In genomic region chr8:15610217-15610616, GRCm38 (mm10) we compare ENCODE assay signal across 19 mouse cellular contexts.
DNase-seq lines count a peak whose midpoint lies in the region; ATAC-seq lines count a peak whose summit lies in the region.
"Had no signal": no experiment of that assay in that cellular context is flagged by ENCODE, and none has a peak within 500 bp of the region (broad histone marks: within the 10 kb centered on the region; RNA-seq: fewer than 3 reads in every experiment).

No protein-coding gene starts in this region.

- no peak for ATAC-seq in heart, embryonic 13.5 days (ENCODE audit: extremely low read depth, insufficient number of reproducible peaks, low FRiP score, low TSS enrichment)
- peak; percentile 50; the same call in 1 of the 2 replicates for ATAC-seq in midbrain, embryonic 15.5 days (replicated peaks)
- ATAC-seq in midbrain, embryonic 16.5 days = no peak
- ATAC-seq: forebrain, embryonic 13.5 days; inflammation-experienced regulatory T-cells, adult 6 months had no signal

- no peaks in the 10 kb centered on the region for H3K36me3 ChIP-seq in heart, embryonic 13.5 days
- no peaks in the 10 kb centered on the region for H3K36me3 ChIP-seq in midbrain, embryonic 15.5 days (replicated peaks)
- H3K36me3 ChIP-seq in midbrain, embryonic 16.5 days (ENCODE audit: control insufficient read depth, insufficient read depth, low read length) = no peaks in the 10 kb centered on the region
- H3K36me3 ChIP-seq: hindbrain, embryonic 13.5 days; neural tube, embryonic 13.5 days had no signal

- H3K27me3 ChIP-seq in heart, embryonic 13.5 days (replicated peaks) = no peaks in the 10 kb centered on the region
- H3K27me3 ChIP-seq in midbrain, embryonic 15.5 days (replicated peaks) = no peaks in the 10 kb centered on the region
- no peaks in the 10 kb centered on the region for H3K27me3 ChIP-seq in midbrain, embryonic 16.5 days (ENCODE audit: control insufficient read depth, insufficient read depth, low read depth, low read length)
- H3K27me3 ChIP-seq: forebrain, embryonic 13.5 days; hindbrain, embryonic 13.5 days; neural tube, embryonic 13.5 days had no signal

- peaks cover 4% of the 10 kb centered on the region; the same call in 1 of the 2 replicates for H3K4me1 ChIP-seq in heart, embryonic 13.5 days
- H3K4me1 ChIP-seq in midbrain, embryonic 15.5 days = peaks cover 3% of the 10 kb centered on the region; the same call in 1 of the 2 replicates
- peaks cover 3% of the 10 kb centered on the region; the same call in 1 of the 2 replicates for H3K4me1 ChIP-seq in midbrain, embryonic 16.5 days (ENCODE audit: control insufficient read depth, insufficient read depth, low read length)
- H3K4me1 ChIP-seq: forebrain, embryonic 13.5 days; neural tube, embryonic 13.5 days had no signal

- H3K27ac ChIP-seq in heart, embryonic 13.5 days (replicated peaks) = no peak overlapping the region
- H3K27ac ChIP-seq in midbrain, embryonic 15.5 days = no peak overlapping the region
- H3K27ac ChIP-seq in midbrain, embryonic 16.5 days (ENCODE audit: low read length) = no peak overlapping the region
- H3K27ac ChIP-seq: forebrain, embryonic 13.5 days; gastrocnemius, adult 2 months; hindbrain, embryonic 13.5 days; kidney, postnatal 0 days; left cerebral cortex, adult 2 months; neural tube, embryonic 13.5 days had no signal

- DNase-seq in embryo, embryonic 11 days = peak; percentile 14
- no peak for DNase-seq in embryo, embryonic 10.5 days (ENCODE audit: low spot score)
- DNase-seq in heart, adult 11 months = no peak
- DNase-seq in layer of hippocampus, adult 18-20 months (ENCODE audit: low spot score in 2 of 2) = no peak
- DNase-seq: cerebellum, adult 8-10 months; gastrocnemius, adult 2 months; kidney, adult 18-20 months; lung, postnatal 4 days; retina, postnatal 1 day; right cerebral cortex, postnatal 25 days had no signal

- H3K4me2 ChIP-seq in heart, embryonic 13.5 days = peak overlapping the region; percentile 36
- H3K4me2 ChIP-seq in midbrain, embryonic 15.5 days = no peak overlapping the region
- H3K4me2 ChIP-seq in midbrain, embryonic 16.5 days (ENCODE audit: low read length) = no peak overlapping the region
- H3K4me2 ChIP-seq: forebrain, embryonic 13.5 days; hindbrain, embryonic 13.5 days; neural tube, embryonic 13.5 days had no signal

- no peak overlapping the region for H3K4me3 ChIP-seq in heart, embryonic 13.5 days
- H3K4me3 ChIP-seq in midbrain, embryonic 15.5 days = no peak overlapping the region
- H3K4me3 ChIP-seq in midbrain, embryonic 16.5 days (ENCODE audit: low read depth, low read length) = no peak overlapping the region
- H3K4me3 ChIP-seq: forebrain, embryonic 13.5 days; gastrocnemius, adult 2 months; hindbrain, embryonic 13.5 days; left cerebral cortex, adult 2 months; neural tube, embryonic 13.5 days had no signal

- H3K9me3 ChIP-seq in heart, embryonic 13.5 days = no peaks in the 10 kb centered on the region
- no peaks in the 10 kb centered on the region for H3K9me3 ChIP-seq in midbrain, embryonic 15.5 days
- H3K9me3 ChIP-seq in midbrain, embryonic 16.5 days (replicated peaks; ENCODE audit: control insufficient read depth, low read length, poor library complexity, severe bottlenecking) = no peaks in the 10 kb centered on the region
- H3K9me3 ChIP-seq: forebrain, embryonic 13.5 days; hindbrain, embryonic 13.5 days; neural tube, embryonic 13.5 days had no signal

- 44% methylated on average over 8 of the region's 8 CpGs for WGBS in heart, embryonic 13.5 days
- 42% methylated on average over 8 of the region's 8 CpGs for WGBS in midbrain, embryonic 15.5 days
- 33% methylated on average over 8 of the region's 8 CpGs for WGBS in midbrain, embryonic 16.5 days

- H3K9ac ChIP-seq in heart, embryonic 13.5 days = no peak overlapping the region
- no peak overlapping the region for H3K9ac ChIP-seq in midbrain, embryonic 15.5 days
- no peak overlapping the region for H3K9ac ChIP-seq in midbrain, embryonic 16.5 days (ENCODE audit: low read depth, low read length)
- H3K9ac ChIP-seq: forebrain, embryonic 13.5 days; hindbrain, embryonic 13.5 days; neural tube, embryonic 13.5 days had no signal
